ENCODE assay signal across 8 mouse cellular contexts in the genomic region with DNA sequence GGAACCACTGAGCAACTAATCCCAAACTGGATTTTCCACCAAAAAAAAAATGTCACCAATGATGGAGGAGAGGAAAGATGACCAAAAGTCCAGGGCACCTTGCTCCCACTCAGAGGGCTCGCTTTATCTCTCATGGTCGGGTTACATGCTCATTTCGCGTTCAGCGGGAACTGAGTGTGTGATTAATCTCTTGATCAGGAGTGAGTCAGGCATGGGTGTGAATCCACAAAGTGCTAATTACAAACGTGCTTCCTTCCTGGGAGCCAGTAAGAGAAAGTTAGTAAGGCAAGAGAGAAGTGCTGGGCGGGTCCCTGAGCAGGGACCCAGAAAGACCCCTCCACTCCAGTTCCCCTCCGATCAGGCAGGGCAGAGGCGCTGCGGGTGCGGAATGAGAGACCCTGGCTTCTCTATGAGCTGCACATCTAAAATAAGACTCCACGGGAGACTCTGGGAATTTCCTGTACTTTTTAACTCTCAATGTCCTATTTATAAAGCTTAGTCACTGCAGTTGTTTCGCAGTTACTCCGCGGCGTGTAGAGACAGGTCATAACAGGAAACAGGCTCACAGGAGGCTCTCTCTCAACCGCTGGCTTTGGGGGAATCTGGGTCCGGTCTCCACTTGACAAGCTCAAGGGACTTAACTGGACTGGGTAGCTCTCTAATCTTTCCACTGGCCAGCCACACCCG. TPM values are rescaled to one million over a fixed set of nuclear protein-coding genes. Genes with fewer than 3 reads are reported as not detected.
DNase-seq lines count a peak whose midpoint lies in the region; ATAC-seq and TF ChIP-seq lines count a peak whose summit lies in the region.

No protein-coding gene starts in this region.

- H3K27me3 ChIP-seq in testis, adult 2 months (ENCODE audit: control insufficient read depth, insufficient read depth, low read length) = no peaks in the 10 kb centered on the region
- no peaks in the 10 kb centered on the region for H3K27me3 ChIP-seq in heart, embryonic 11.5 days (ENCODE audit: control insufficient read depth, insufficient read depth, low read length)
- no peaks in the 10 kb centered on the region for H3K27me3 ChIP-seq in liver, embryonic 15.5 days

- peak; percentile 23 for ATAC-seq in heart, embryonic 11.5 days (replicated peaks; ENCODE audit: insufficient number of reproducible peaks, low FRiP score, low TSS enrichment)
- ATAC-seq in liver, embryonic 15.5 days (ENCODE audit: insufficient read depth) = peak; percentile 13; the same call in 1 of the 2 replicates

- H3K27ac ChIP-seq in testis, adult 2 months (ENCODE audit: control insufficient read depth, insufficient read depth, low read depth, low read length) = peak overlapping the region; percentile 32
- H3K27ac ChIP-seq in embryonic fibroblast, embryonic 13.5 days (ENCODE audit: insufficient read depth, low read length) = peak overlapping the region; percentile 98
- peak overlapping the region; percentile 89 for H3K27ac ChIP-seq in heart, embryonic 11.5 days (ENCODE audit: low read depth, low read length)
- H3K27ac ChIP-seq in liver, embryonic 15.5 days (replicated peaks) = peak overlapping the region; percentile 78

- H3K4me1 ChIP-seq in testis, adult 2 months (ENCODE audit: control insufficient read depth, insufficient read depth, low read length) = peaks cover 15% of the 10 kb centered on the region
- H3K4me1 ChIP-seq in embryonic fibroblast, embryonic 13.5 days (ENCODE audit: control insufficient read depth, insufficient read depth, low read length) = peaks cover 23% of the 10 kb centered on the region
- H3K4me1 ChIP-seq in heart, embryonic 11.5 days (ENCODE audit: control insufficient read depth, insufficient read depth, low read length) = peaks cover 21% of the 10 kb centered on the region
- H3K4me1 ChIP-seq in liver, embryonic 15.5 days (replicated peaks) = peaks cover 40% of the 10 kb centered on the region

- H3K4me3 ChIP-seq in testis, adult 2 months (ENCODE audit: control insufficient read depth, low read depth, low read length) = no peak overlapping the region
- no peak overlapping the region for H3K4me3 ChIP-seq in embryonic fibroblast, embryonic 13.5 days (ENCODE audit: insufficient read depth, low read length)
- peak overlapping the region; percentile 31 for H3K4me3 ChIP-seq in heart, embryonic 11.5 days (ENCODE audit: low read depth, low read length)
- H3K4me3 ChIP-seq in liver, embryonic 15.5 days (replicated peaks) = peak overlapping the region; percentile 27

- DNase-seq in testis, postnatal 10 days (ENCODE audit: low spot score) = no peak
- peak; percentile 59 for DNase-seq in kidney, adult 9 months
- peak; percentile 63 for DNase-seq in naive thymus-derived CD4-positive, alpha-beta T cell, adult 2 months (ENCODE audit: low read depth)
- DNase-seq in urinary bladder, postnatal 14 days (ENCODE audit: low spot score) = peak; percentile 81

- no peak for TF ChIP-seq POLR2A in testis, adult 2 months (IDR thresholded peaks at IDR 0.05; ENCODE audit: control insufficient read depth, low read depth, low read length)
- peak; percentile 25; the same call in 1 of the 2 replicates for TF ChIP-seq POLR2A in embryonic fibroblast, embryonic 13.5 days (IDR thresholded peaks at IDR 0.05; ENCODE audit: low read depth, low read length)

- H3K9ac ChIP-seq in heart, embryonic 11.5 days (ENCODE audit: low read depth, low read length) = peak overlapping the region; percentile 57
- H3K9ac ChIP-seq in liver, embryonic 15.5 days = peak overlapping the region; percentile 13; the same call in 1 of the 2 replicates

- peak overlapping the region; percentile 66 for H3K4me2 ChIP-seq in heart, embryonic 11.5 days
- peak overlapping the region; percentile 60 for H3K4me2 ChIP-seq in liver, embryonic 15.5 days

- H3K9me3 ChIP-seq in heart, embryonic 11.5 days (replicated peaks; ENCODE audit: control insufficient read depth, low read length) = no peaks in the 10 kb centered on the region
- H3K9me3 ChIP-seq in liver, embryonic 15.5 days (replicated peaks) = no peaks in the 10 kb centered on the region

- H3K36me3 ChIP-seq in testis, adult 2 months (ENCODE audit: control insufficient read depth, insufficient read depth, low read length) = no peaks in the 10 kb centered on the region
- no peaks in the 10 kb centered on the region for H3K36me3 ChIP-seq in heart, embryonic 11.5 days (ENCODE audit: control insufficient read depth, insufficient read depth, low read length)
- no peaks in the 10 kb centered on the region for H3K36me3 ChIP-seq in liver, embryonic 15.5 days (replicated peaks)

- WGBS in heart, embryonic 11.5 days (ENCODE audit: insufficient replicate concordance) = 10% methylated on average over 19 of the region's 19 CpGs
- WGBS in liver, embryonic 15.5 days (ENCODE audit: insufficient replicate concordance) = 3% methylated on average over 19 of the region's 19 CpGs

- TF ChIP-seq CTCF in testis, adult 2 months (IDR thresholded peaks at IDR 0.05; ENCODE audit: control insufficient read depth, insufficient read depth, insufficient replicate concordance, low read depth, low read length) = no peak
- no peak for TF ChIP-seq CTCF in embryonic fibroblast, embryonic 13.5 days (IDR thresholded peaks at IDR 0.05; ENCODE audit: borderline replicate concordance, insufficient read depth, low read length)

RNA-seq across cellular contexts. Expression of gene Vcpkmt, which starts 45.0 kb away (rescaled TPM):
- 4.3 and 4.6 TPM in 2 replicates for polyA plus RNA-seq in testis, adult 2 months (2012; rRNA removed)
- polyA plus RNA-seq in embryonic fibroblast, embryonic 13.5 days (2011; ENCODE audit: insufficient read length, low read depth, missing spikeins) = 14.5 and 14.7 TPM in 2 replicates
- 22.8 and 25.3 TPM in 2 replicates for polyA plus RNA-seq in heart, embryonic 11.5 days (2014; fragmentation: Nextera tagmentation; extraction: Ambion mirVana)
- polyA plus RNA-seq in liver, embryonic 15.5 days (2015; fragmentation: Nextera tagmentation; extraction: Ambion mirVana) = 11.4 and 12.8 TPM in 2 replicates

Comparison
In these comparisons a context has a peak if more than half of its experiments do, and no peak if none do; other contexts are left out.
1. H3K27ac ChIP-seq: peak in every context shown above with its lines; median percentile 98 in embryonic fibroblast, embryonic 13.5 days; 89 in heart, embryonic 11.5 days; 78 in liver, embryonic 15.5 days; 32 in testis, adult 2 months.
2. H3K4me3 ChIP-seq: peak in heart, embryonic 11.5 days (single experiment) and liver, embryonic 15.5 days (single experiment); none in testis, adult 2 months (single experiment) and embryonic fibroblast, embryonic 13.5 days (single experiment).